Mouse (Mus musculus) hindbrain, embryonic 15.5 days (tissue): ENCODE measurements around the gene Pcnt. TPM values are rescaled to one million over a fixed set of nuclear protein-coding genes. Genes with fewer than 3 reads are reported as not detected.

Experiments used
- ATAC-seq: fragments of 200-750 bp; cut with Nextera tagmentation; 2 replicates; pipeline ENCODE4 v1.8.0; 2017; ENCODE audit warnings: low read depth, moderate number of reproducible peaks, moderate TSS enrichment; ENCODE audit not compliant: low FRiP score
- H3K27ac ChIP-seq: fragments of 300-500 bp; sonication (generic); replicated peaks from 2 replicates; pipeline ENCODE4 v1.5.1; 2015; ENCODE audit warnings: mild to moderate bottlenecking, inconsistent platforms
- H3K27me3 ChIP-seq: fragments of 300-500 bp; sonication (generic); 2 replicates; pipeline ENCODE4 v1.6.1; 2015; ENCODE audit warnings: control low read depth, inconsistent platforms
- H3K36me3 ChIP-seq: fragments of 300-500 bp; sonication (generic); 2 replicates; pipeline ENCODE4 v1.6.1; 2015; ENCODE audit warnings: control low read depth, inconsistent platforms
- H3K4me1 ChIP-seq: fragments of 300-500 bp; sonication (generic); replicated peaks from 2 replicates; pipeline ENCODE4 v1.6.1; 2015; ENCODE audit warnings: control low read depth, inconsistent platforms
- H3K4me2 ChIP-seq: fragments of 300-500 bp; sonication (generic); 2 replicates; pipeline ENCODE4 v1.6.1; 2015; ENCODE audit warnings: moderate library complexity, mild to moderate bottlenecking, inconsistent platforms
- H3K4me3 ChIP-seq: fragments of 300-500 bp; sonication (generic); 2 replicates; pipeline ENCODE4 v1.5.1; 2015; ENCODE audit warnings: mild to moderate bottlenecking, inconsistent platforms
- H3K9ac ChIP-seq: fragments of 300-500 bp; sonication (generic); 2 replicates; pipeline ENCODE4 v1.6.1; 2015; ENCODE audit warnings: inconsistent platforms
- H3K9me3 ChIP-seq: fragments of 300-500 bp; sonication (generic); 2 replicates; pipeline ENCODE4 v1.6.1; 2016; ENCODE audit warnings: control low read depth, inconsistent platforms
- WGBS: fragments of 180-500 bp; shearing (Covaris S2); methylation state at CpG from one replicate; pipeline ENCODE4 v1.1.7; 2015; 5-methylcytosine and 5-hydroxymethylcytosine counted together
- polyA plus RNA-seq: library from polyadenylated mRNA; unstranded; fragments of >200 nt; fragmentation: Nextera tagmentation; extraction: Ambion mirVana; gene quantifications from 2 replicates; pipeline ENCODE4 v1.2.1, GENCODE M21; 2015

Gene Pcnt
- polyA plus RNA-seq, 1 experiment from 2014 or later = 7.0 TPM

DNA sequence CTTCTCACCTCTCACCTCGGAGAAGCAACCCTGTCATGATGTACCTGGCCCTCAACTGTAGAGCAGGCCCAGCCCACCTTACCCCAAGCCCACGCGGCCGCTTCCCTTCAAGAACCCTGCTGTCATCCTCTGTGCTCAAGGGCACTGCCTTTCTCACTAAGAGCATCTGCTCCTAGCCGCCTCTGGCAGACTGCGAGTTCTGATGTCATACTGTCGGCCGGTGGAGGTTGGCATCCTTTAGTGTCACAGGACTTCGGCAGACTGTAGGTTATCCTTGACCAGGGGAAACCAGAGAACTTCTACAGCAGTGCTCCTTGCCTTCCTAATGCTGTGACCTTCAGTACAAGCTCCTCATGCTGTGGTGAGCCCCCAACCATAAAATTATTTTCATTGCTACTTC is 51.4 kb downstream of the Pcnt start:
- Histone ChIP-seq H3K27me3 (no peaks in the 10 kb centered on the region), H3K36me3 (peaks cover 46% of the 10 kb centered on the region), H3K27ac (no peak overlapping the region), H3K9ac (no peak overlapping the region), H3K4me3 (no peak overlapping the region), H3K4me2 (no peak overlapping the region), H3K9me3 (no peaks in the 10 kb centered on the region), H3K4me1 (no peaks in the 10 kb centered on the region)
- no peak for ATAC-seq
- 96% methylated on average over 9 of the region's 9 CpGs for WGBS

DNA sequence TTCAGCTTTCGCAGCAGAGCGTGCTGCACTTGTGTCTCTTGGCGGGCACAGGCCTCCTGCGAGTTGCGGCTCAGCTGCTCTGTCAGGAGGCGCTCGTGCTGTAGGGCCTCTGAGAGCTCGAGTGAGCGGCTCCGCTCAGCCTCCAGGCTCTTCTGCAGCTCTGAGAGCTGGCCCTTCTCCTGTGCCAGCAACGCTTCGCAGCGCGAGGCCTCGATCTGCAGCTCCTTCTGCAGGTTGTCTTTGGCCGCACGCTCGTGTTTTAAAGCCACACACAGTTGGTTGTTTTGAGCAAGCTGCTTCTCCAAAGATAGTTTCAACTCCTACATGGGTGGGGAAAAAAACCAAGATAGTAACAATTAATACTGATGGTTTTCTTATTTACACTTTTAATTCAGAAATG is 67.6 kb downstream of the Pcnt start:
- ATAC-seq = no peak
- H3K4me2 ChIP-seq = no peak overlapping the region
- no peak overlapping the region for H3K4me3 ChIP-seq
- no peaks in the 10 kb centered on the region for H3K4me1 ChIP-seq
- no peaks in the 10 kb centered on the region for H3K27me3 ChIP-seq
- H3K27ac ChIP-seq = no peak overlapping the region
- H3K9me3 ChIP-seq = no peaks in the 10 kb centered on the region
- WGBS = 96% methylated on average over 18 of the region's 18 CpGs
- H3K36me3 ChIP-seq = peaks cover 33% of the 10 kb centered on the region
- no peak overlapping the region for H3K9ac ChIP-seq

DNA sequence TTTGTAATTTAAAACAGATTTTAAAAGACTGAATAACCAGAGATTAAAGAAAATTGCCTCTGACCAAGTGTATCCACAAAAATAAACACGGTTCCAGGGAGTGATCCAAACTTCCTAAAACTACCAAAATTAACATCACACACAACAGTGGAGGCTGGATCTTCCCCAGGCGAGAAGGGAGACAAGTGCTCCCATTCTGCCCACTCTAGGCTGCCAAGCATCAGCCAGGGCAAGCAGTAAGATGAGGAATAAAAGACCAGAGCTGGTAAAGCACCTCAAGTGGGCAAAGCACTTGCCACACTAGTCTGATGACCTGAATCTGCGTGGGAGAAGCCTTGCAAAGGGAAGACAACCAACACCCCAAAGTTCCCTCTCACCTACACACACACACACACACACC is 70.8 kb downstream of the Pcnt start:
- no peak overlapping the region for H3K4me2 ChIP-seq
- no peak overlapping the region for H3K9ac ChIP-seq
- ATAC-seq = no peak
- no peaks in the 10 kb centered on the region for H3K9me3 ChIP-seq
- no peaks in the 10 kb centered on the region for H3K27me3 ChIP-seq
- peaks cover 42% of the 10 kb centered on the region for H3K36me3 ChIP-seq
- no peak overlapping the region for H3K4me3 ChIP-seq
- WGBS = 89% methylated on average over 3 of the region's 3 CpGs
- H3K27ac ChIP-seq = no peak overlapping the region
- H3K4me1 ChIP-seq = no peaks in the 10 kb centered on the region

DNA sequence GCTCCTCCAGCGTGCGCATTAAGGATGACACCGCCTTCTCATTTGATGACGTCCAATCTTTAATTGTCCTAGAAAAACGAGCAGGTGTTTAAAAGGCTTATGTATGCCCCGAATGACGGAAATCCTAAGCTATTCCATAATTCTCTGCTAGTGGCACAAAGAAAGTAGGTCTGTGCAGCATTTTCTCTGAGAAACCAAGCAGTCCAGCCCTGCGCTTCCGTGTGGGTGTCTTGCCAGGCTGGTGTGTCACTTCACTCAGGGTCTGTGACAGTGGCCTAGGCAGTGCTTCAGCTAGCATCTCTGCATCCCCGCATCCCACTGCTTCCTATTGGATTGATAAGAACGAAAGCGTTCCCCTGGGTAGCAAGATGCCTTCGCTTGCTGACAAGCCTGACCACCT is 73.8 kb downstream of the Pcnt start:
- peaks cover 35% of the 10 kb centered on the region for H3K36me3 ChIP-seq
- H3K27me3 ChIP-seq = no peaks in the 10 kb centered on the region
- H3K4me1 ChIP-seq = no peaks in the 10 kb centered on the region
- no peak overlapping the region for H3K4me3 ChIP-seq
- H3K4me2 ChIP-seq = no peak overlapping the region
- WGBS = 95% methylated on average over 13 of the region's 13 CpGs
- no peak overlapping the region for H3K9ac ChIP-seq
- ATAC-seq = no peak
- H3K27ac ChIP-seq = no peak overlapping the region
- no peaks in the 10 kb centered on the region for H3K9me3 ChIP-seq

DNA sequence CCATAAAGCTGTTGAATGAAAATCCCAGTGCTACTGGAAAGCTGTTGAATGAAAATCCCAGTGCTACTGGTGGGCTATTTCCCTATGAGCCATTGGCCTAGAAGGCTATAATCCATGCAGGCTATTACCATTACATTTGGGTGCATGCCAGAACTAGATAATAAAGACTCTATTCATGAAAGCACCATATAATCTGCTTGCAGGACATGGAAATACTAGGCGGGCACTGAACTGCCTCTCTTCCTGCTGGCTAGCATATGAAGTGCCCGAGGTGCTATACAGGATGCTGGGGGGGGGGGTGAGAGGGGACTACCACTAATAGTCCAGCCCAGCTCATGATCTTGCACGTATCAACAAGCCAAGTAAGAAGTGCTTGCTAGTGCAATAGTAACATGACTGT is 79.4 kb downstream of the Pcnt start:
- 0 out of 2 replicates have a peak, but pooled peaks have one; percentile 27 for ATAC-seq
- Histone ChIP-seq H3K36me3 (peaks cover 15% of the 10 kb centered on the region; the same call in 1 of the 2 replicates), H3K4me1 (no peaks in the 10 kb centered on the region), H3K4me2 (no peak overlapping the region), H3K27ac (no peak overlapping the region), H3K27me3 (no peaks in the 10 kb centered on the region), H3K9me3 (no peaks in the 10 kb centered on the region), H3K4me3 (no peak overlapping the region), H3K9ac (no peak overlapping the region)
- 35% methylated on average over 3 of the region's 3 CpGs for WGBS

DNA sequence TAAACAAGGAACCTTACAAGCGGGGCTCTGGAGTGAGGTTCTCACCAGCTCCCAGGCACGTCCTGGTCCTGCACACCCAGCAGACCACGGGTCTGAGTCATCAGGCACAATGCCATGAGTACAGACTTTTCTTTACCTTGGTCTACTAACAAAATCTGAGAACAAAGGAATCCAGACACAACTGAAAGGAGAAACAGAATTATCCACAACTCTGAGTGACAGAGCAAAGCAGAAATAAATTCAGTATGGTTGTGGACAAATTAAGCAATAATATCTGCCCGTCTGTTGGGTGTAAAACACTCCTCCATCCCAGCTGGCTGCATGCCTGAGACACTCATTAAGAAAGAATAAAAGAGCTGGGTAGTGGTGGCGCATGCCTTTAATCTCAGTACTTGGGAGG is 84.1 kb downstream of the Pcnt start:
- peaks cover 22% of the 10 kb centered on the region for H3K36me3 ChIP-seq
- H3K9ac ChIP-seq = no peak overlapping the region
- 85% methylated on average over 5 of the region's 5 CpGs for WGBS
- H3K27me3 ChIP-seq = no peaks in the 10 kb centered on the region
- H3K4me1 ChIP-seq = no peaks in the 10 kb centered on the region
- H3K4me3 ChIP-seq = no peak overlapping the region
- no peak overlapping the region for H3K27ac ChIP-seq
- H3K9me3 ChIP-seq = no peaks in the 10 kb centered on the region
- no peak for ATAC-seq
- H3K4me2 ChIP-seq = no peak overlapping the region

DNA sequence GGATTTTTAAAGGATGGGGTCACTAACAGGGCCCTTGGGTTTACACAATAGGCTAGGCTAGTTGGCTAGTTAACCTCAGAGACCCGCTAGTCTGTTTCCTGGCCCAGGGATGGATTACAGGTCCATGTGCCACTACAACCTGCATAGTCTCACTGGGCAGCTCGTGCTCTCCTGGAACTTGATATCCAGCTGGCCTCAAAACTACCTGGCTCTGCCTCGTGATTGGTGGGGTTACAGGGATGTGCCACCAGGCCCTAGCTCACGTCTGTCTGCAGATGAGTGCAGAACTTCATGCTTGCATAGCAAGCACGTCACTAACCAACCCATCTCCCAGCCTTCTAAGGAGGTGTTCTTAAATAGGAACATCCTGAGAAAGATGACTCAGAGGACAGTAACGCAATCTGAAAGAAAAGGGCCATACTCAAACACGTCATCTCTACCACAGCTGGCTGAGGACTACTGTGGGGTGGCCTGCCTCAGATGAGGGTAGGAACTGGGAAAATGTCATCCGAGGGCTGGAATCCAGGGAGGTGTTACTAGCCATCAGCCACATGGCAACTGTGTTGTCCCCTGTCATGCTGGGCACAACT is 85.2 kb downstream of the Pcnt start:
- Histone ChIP-seq H3K4me2 (no peak overlapping the region), H3K4me3 (no peak overlapping the region), H3K9ac (no peak overlapping the region), H3K36me3 (peaks cover 27% of the 10 kb centered on the region), H3K27me3 (no peaks in the 10 kb centered on the region), H3K4me1 (no peaks in the 10 kb centered on the region), H3K27ac (no peak overlapping the region), H3K9me3 (no peaks in the 10 kb centered on the region)
- ATAC-seq = no peak
- 94% methylated on average over 8 of the region's 8 CpGs for WGBS

DNA sequence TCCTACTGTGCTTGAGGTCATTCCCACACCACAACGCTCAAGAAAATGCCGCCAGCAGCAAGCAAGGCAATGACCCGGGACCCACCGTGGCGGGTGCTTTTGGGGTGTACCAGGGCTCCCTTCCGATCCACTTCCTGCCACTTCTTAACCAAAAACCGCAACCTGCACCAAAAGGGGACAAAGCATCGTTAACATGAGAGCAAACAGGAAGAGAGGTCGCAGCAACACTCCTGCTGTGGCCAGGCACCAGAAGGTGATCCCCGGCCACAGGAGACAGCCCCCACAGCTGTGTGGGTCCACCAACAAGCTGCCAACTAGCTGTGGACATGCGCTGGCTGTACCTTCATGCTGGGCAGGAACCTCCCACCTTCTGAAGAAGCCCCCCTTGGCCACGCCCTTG is 87.6 kb downstream of the Pcnt start:
- Histone ChIP-seq H3K36me3 (peaks cover 44% of the 10 kb centered on the region), H3K9me3 (no peaks in the 10 kb centered on the region), H3K4me2 (no peak overlapping the region), H3K4me1 (no peaks in the 10 kb centered on the region), H3K27ac (no peak overlapping the region), H3K27me3 (no peaks in the 10 kb centered on the region), H3K4me3 (no peak overlapping the region), H3K9ac (no peak overlapping the region)
- WGBS = 94% methylated on average over 12 of the region's 12 CpGs
- ATAC-seq = no peak

DNA sequence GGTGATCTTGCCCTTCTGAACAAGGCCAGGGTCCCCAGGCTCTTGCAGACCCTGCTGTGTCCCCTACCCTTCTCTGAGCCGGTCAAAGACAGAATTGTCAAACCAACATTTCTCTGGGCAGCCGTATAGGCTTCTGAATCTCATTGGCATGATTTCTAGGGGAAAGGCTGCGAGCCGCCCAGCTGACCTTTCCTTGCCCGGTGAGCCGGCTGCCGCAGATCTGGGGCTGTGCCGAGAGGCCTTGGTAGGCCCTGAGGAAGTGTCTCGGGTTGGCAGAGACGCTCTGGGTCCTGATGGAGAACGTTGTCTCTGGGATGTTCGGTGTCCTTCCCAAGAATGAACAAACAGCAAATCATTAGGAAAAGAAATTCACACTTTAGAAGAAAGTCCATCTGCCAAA is 88.6 kb downstream of the Pcnt start:
- no peaks in the 10 kb centered on the region for H3K27me3 ChIP-seq
- WGBS = 97% methylated on average over 12 of the region's 12 CpGs
- no peaks in the 10 kb centered on the region for H3K4me1 ChIP-seq
- ATAC-seq = no peak
- no peak overlapping the region for H3K4me2 ChIP-seq
- H3K4me3 ChIP-seq = no peak overlapping the region
- H3K9me3 ChIP-seq = no peaks in the 10 kb centered on the region
- H3K9ac ChIP-seq = no peak overlapping the region
- peaks cover 44% of the 10 kb centered on the region for H3K36me3 ChIP-seq
- H3K27ac ChIP-seq = no peak overlapping the region

DNA sequence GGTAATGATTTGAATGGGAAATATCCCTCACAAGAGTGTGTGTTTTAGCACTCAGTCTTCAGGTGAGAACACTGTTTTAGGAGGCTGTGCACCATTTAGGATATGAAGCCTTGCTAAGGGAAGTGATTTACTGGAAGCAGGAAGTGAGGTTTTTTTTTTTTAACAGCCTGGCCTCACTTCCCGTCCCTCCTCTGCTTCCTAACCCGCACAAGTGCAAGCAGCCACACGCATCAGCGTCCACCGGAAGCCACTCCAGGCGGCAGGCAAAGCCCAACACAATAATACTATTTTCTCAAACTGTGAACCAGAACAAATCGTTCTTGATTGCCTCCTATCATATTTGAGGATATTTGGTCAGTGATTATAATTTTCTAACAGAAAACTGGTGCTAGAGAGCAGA is 90.6 kb downstream of the Pcnt start:
- 88% methylated on average over 7 of the region's 7 CpGs for WGBS
- ATAC-seq = no peak
- H3K36me3 ChIP-seq = peaks cover 44% of the 10 kb centered on the region

DNA sequence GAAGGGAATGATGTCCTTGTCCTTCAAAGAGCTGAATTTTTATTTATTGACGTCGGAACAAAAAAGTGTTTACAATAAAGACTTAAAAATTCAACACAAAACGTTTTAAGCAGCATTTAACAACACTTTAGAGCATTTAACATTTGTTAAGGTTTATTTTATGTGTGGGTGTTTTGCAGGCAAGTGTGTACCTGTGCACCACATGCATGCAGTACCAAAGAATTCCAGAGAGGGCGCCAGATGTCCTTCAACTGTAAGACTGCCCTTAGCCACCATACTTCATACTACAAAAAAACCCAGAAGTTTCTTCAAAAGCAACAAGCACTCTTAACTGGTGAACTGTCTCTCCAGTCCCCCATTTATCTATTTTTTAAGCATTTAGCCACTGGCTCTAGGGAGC is 96.0 kb downstream of the Pcnt start:
- Histone ChIP-seq H3K36me3 (peaks cover 13% of the 10 kb centered on the region), H3K4me3 (no peak overlapping the region), H3K4me2 (peak overlapping the region; percentile 84), H3K4me1 (peaks cover 26% of the 10 kb centered on the region), H3K9me3 (no peaks in the 10 kb centered on the region), H3K27ac (no peak overlapping the region), H3K9ac (no peak overlapping the region), H3K27me3 (no peaks in the 10 kb centered on the region)
- no peak for ATAC-seq
- 13% methylated on average over 4 of the region's 4 CpGs for WGBS

More for the DNA sequence above, 90.6 kb downstream of the Pcnt start:
- Histone ChIP-seq H3K9me3 (no peaks in the 10 kb centered on the region), H3K27me3 (no peaks in the 10 kb centered on the region), H3K9ac (no peak overlapping the region), H3K4me2 (no peak overlapping the region), H3K4me3 (no peak overlapping the region), H3K27ac (no peak overlapping the region), H3K4me1 (no peaks in the 10 kb centered on the region)

DNA sequence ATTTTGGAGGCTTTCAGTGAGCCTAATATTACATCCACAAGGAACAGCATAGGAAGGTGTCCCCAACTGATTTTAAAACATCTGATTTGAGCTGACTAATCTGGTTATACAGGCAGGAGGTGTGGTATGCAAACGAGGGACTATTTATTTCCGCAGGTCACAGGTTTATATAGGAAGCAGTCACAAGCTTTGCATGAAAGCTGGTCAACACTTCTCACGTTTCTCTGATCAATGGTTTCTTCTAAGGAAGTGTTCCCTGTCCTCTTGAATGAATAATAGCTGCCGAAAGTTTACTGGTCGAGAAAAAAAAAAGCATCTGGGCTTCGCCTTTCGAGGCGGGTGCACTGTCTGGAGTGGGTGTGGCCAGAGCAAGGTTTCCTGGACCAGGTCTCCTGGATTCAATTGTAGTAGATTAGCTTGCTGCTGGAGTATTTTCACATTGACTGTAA is 96.5 kb downstream of the Pcnt start:
- Histone ChIP-seq H3K27me3 (no peaks in the 10 kb centered on the region), H3K4me1 (peaks cover 26% of the 10 kb centered on the region), H3K4me2 (peak overlapping the region; percentile 84), H3K27ac (no peak overlapping the region; the same call in 1 of the 2 replicates), H3K36me3 (peaks cover 9% of the 10 kb centered on the region), H3K4me3 (peak overlapping the region; percentile 77), H3K9me3 (no peaks in the 10 kb centered on the region), H3K9ac (peak overlapping the region; percentile 82; the same call in 1 of the 2 replicates)
- ATAC-seq = no peak
- 28% methylated on average over 8 of the region's 8 CpGs for WGBS

DNA sequence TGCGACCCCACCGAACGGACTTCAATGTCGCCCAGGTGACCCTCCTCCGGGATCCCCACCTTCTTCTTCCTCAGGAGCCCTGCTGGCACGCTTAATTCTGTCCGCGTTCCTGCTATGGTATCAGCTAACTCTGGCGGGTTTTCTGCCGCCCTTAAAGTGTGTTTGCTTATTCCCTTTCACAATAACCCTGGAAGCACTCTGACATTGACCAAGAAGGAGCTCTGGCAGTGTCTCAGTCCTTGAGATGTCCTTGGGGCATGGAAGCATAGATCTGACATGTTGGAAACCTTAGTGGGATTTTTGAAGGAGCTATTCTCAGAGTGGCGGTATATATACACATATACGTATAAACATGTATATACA is 97.1 kb downstream of the Pcnt start:
- Histone ChIP-seq H3K4me2 (peak overlapping the region; percentile 84), H3K4me1 (peaks cover 26% of the 10 kb centered on the region)
- ATAC-seq = peak; percentile 60

More for the DNA sequence above, 97.1 kb downstream of the Pcnt start:
- H3K27ac ChIP-seq = peak overlapping the region; percentile 22
- no peaks in the 10 kb centered on the region for H3K9me3 ChIP-seq
- H3K4me3 ChIP-seq = peak overlapping the region; percentile 77
- H3K9ac ChIP-seq = peak overlapping the region; percentile 82
- peaks cover 4% of the 10 kb centered on the region; the same call in 1 of the 2 replicates for H3K36me3 ChIP-seq
- 6% methylated on average over 12 of the region's 12 CpGs for WGBS
- H3K27me3 ChIP-seq = no peaks in the 10 kb centered on the region
